Mouse (Mus musculus) forelimb bud, embryonic 11.5 days (tissue): ENCODE measurements around the gene Bricd5.

Experiments used
- DNase-seq: peaks from one replicate; pipeline ENCODE4 v3.0.0-alpha.2; 2012; ENCODE audit warnings: low read depth, low spot score

Gene Bricd5

GRCm38 (mm10) chr17:24485090-24485860 is 11.6 kb downstream of the Bricd5 start:
- DNase-seq, result no peak

DNA sequence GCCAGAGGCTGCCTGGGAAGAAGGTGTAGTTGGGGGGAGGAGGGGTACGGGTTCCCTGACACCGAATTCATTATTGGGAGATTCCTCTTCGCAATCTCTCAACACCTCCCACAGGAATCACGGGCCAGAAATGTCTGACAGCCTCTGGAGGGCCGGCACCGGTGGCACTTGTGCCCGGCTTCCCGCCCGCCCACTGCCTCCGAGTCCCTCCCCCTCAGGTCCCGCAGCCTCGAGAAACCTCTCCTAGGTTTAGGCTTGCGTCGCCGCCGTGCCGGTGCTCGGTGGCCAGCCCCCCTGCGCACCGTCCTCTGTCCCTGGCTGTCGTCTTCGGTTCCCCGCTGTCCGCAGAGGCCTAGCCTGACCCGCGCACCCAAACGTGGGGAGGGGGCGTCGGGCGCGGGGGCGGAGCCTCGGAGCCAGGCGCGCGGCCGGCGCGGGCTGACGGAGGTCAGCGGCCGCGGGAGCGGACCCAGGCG is 14.5 kb downstream of the Bricd5 start, which contains the start of gene Caskin1:
Gene Caskin1 (plus strand): TSS at position 416 of the 476 bp plus-strand sequence.
- DNase-seq, result no peak

DNA sequence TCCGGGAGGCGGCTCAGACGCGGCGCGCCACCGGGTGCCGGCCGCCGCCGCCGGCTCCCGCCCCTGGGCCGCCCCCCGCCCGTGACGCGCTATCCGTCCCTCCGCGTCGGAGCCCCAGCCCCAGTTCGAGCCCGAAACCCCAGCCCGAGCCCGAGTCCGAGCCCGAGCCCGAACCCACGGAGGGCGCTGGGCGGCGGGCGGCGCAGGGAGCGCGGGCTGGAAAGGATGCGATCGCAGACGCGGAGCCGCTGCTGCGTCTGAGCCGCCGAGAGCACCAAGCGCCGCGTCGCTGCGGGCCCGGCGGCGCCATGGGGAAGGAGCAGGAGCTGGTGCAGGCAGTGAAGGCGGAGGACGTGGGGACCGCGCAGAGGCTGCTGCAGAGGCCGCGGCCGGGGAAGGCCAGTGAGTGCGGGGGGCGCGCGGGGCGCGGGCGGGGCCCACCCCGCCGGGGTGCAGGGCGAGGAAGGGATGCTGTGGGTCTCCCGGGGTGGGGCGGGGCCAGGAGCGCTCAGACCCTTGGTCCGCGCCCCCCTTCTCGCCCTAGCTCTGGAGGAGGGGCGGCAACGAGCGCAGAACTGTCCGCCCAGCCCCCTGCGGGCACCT is 15.1 kb downstream of the Bricd5 start:
- no peak for DNase-seq

GRCm38 (mm10) chr17:24489265-24490030 is 15.8 kb downstream of the Bricd5 start:
- DNase-seq, result no peak

GRCm38 (mm10) chr17:24490399-24490798 is 16.7 kb downstream of the Bricd5 start:
- DNase-seq, result no peak

- DNase-seq, result peak; percentile 55
Measured at GRCm38 (mm10) chr17:24494627-24495335, 21.1 kb downstream of the Bricd5 start.

- DNase-seq, result no peak
Measured at GRCm38 (mm10) chr17:24495443-24495842, 21.8 kb downstream of the Bricd5 start.

DNA sequence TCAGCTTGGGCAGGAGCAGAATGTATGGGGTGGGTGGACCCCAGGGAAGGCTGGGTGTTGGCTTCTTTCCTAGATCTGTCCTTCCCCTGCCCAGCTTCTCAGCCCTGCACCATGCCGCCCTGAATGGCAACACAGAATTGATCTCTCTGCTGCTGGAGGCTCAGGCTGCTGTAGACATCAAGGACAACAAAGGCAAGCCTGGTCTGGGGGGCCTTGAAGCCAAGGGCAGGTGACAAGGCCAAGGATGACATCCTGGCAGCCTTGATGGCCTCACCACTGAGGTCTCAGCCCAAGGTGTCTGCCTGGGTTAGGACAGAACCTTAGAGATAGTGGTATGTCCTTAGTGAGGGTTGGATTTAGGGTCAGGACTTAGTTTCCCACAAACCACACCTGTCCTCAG is 22.3 kb downstream of the Bricd5 start:
- no peak for DNase-seq

GRCm38 (mm10) chr17:24502208-24502607 is 28.5 kb downstream of the Bricd5 start:
- DNase-seq, result no peak

DNA sequence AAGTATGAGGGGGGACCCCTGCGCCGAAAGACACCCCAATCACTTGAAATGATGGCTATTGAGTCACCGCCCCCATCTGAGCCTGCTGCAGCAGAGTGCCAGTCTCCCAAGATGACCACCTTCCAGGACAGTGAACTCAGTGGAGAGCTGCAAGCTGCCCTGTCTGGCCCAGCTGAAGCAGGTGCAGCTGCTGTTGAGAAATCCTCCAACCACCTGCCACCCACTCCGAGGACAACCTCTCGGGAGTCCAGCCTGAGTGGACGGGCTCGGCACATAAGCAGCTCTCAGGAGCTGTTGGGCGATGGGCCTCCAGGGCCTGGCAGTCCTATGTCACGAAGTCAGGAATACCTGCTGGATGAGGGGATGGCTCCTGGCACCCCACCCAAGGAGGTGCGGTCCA is 30.4 kb downstream of the Bricd5 start:
- DNase-seq, result no peak

DNA sequence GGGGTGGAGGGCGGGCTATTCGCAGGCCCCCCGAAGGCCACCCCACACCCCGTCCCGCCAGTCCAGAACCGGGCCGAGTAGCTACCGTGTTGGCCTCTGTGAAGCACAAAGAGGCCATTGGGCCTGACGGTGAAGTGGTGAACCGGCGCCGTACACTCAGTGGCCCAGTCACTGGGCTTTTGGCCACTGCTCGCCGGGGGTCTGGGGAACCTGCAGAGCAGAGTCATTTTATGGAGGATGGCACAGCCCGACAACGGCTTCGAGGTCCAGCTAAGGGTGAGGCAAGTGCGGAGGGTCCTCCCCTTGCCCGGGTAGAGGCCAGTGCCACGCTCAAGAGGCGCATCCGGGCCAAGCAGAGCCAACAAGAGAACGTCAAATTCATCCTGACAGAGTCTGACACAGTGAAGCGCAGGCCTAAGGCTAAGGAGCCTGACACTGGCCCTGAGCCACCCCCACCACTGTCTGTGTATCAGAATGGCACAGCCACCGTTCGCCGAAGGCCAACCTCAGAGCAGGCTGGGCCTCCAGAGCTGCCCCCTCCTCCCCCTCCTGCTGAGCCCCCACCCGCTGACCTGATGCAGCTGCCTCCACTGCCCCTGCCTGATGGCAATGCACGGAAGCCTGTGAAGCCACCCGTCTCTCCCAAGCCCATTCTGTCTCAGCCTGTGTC is 31.7 kb downstream of the Bricd5 start:
- DNase-seq, result no peak

DNA sequence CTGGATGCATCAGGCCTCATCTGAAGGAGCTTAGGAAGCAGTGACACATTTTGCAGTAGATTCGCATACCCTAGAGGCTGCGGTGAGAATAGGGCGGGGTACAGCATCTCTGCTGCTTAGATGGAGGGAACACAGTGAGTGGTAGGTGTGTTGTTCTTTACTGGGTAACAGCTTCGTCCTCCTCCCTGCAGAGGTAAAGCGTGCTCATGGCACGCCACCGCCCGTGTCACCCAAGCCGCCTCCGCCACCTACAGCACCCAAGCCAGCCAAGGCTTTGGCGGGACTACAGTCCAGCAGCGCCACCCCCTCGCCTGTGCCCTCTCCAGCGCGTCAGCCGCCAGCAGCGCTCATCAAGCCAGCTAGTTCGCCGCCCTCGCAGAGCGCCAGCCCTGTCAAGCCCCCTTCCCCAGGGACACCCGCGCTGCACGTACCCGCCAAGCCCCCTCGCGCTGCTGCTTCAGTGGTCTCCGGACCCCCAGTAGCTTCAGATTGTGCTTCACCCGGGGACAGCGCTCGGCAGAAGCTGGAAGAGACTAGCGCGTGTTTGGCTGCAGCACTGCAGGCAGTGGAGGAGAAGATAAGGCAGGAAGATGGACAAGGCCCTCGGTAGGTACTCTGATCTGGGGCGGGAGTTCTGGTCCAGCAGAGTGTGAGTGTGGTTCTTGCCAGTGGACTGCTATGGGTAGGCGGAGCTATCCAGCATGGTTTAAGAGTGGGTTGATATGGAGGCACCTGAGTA is 32.8 kb downstream of the Bricd5 start:
- no peak for DNase-seq

- DNase-seq, result no peak
Measured at GRCm38 (mm10) chr17:24507129-24507664, 33.5 kb downstream of the Bricd5 start.

GRCm38 (mm10) chr17:24507806-24508460 is 34.2 kb downstream of the Bricd5 start:
- DNase-seq, result no peak

GRCm38 (mm10) chr17:24513609-24514008 is 39.9 kb downstream of the Bricd5 start:
- no peak for DNase-seq

GRCm38 (mm10) chr17:24514270-24515257 is 40.9 kb downstream of the Bricd5 start:
- DNase-seq, result no peak

GRCm38 (mm10) chr17:24520450-24520849 is 46.8 kb downstream of the Bricd5 start:
- no peak for DNase-seq

DNA sequence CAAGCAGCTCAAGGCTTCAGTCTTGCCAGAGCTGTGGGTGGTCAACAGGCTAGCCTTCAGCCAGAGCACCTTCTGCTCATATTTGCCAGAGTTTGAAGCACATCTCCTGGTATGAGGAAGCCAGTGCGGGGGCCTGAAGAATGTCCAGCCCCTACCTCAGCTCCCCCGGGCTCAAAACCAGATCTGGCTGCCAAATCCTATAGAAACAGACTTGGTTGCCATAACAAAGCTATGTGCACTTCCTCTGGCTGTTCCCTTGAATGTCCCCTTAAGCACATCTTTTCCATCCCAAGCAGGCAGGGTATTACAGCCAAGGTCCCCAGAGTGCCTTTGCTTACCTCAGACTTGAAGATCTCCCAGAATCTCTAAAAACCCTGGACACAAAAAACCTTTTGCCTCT is 51.0 kb downstream of the Bricd5 start:
- DNase-seq, result no peak
